Mouse (Mus musculus) neutrophil, adult 59 days (primary cell): Measurements from ENCODE around the gene Zc3h13. TPM values are rescaled to one million over a fixed set of nuclear protein-coding genes. Genes with fewer than 3 reads are reported as not detected.

ENCODE experiments used
- total RNA-seq, 2 experiments: library from RNA; stranded (reverse); gene quantifications; 1 replicate in 1 of 2; 2 replicates in 1 of 2; pipeline ENCODE4 v1.2.4; 2023

The Zc3h13 gene
- 10 to 100 TPM; 26.8 to 35.6 TPM for total RNA-seq

DNA sequence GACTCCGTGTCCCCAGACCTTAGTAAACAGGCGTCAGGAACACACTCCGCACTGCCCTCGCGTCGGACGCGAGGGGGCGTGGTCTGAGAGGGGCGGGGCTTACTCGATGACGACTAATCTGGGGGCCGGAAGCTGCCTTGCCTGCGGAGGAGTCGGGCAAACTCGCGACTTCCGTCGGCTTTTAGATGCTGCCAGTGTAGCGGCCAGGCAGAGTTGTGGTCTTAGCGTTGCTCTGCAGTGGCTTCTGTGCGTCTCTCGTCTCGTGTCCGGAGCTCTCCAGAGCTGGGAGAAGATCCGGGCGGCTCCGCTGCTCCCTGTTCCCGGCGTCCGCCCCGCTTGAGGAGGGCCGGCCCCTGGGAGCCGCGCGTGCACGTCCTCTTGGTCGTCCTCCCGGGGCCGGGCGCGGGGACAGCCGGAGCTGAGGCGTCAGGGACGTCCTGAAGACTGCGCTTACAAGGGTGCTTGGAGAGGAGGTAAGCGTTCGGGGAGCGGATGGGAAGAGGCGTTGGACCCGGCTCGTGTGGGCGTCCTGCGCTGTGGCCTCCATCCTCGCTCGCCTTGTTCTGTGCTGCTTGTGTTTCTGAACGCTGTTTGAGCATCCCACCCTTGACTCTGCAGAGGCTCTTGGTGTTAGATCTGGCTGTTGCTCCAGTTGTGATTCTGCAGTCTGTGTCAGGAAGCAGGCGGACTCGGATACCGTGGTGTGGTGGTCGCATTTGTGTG, at the start of gene Zc3h13:
Gene Zc3h13 (plus strand): TSS at position 181 of the 723 bp plus-strand sequence.

GRCm38 (mm10) chr14:75242087-75242486, 42.1 kb upstream of the Zc3h13 start, which contains the start of gene Cpb2:
TSS of gene Cpb2 (plus strand) at chr14:75242287.

Other genes starting within 250 kb of the Zc3h13 start
- under 1 TPM; 0.13 to 0.24 TPM for gene Lrrc63, start 153.5 kb upstream of the Zc3h13 start, total RNA-seq
- gene Lcp1, start 153.3 kb upstream of the Zc3h13 start, total RNA-seq: 1,000 to 10,000 TPM; 1,413 to 1,429 TPM
- not detected for gene Cpb2, start 42.1 kb upstream of the Zc3h13 start, total RNA-seq
- gene Siah3, start 171.6 kb downstream of the Zc3h13 start, total RNA-seq: not detected